Mouse (Mus musculus) limb, embryonic 14.5 days (tissue): Measurements from ENCODE around the gene Tlr2. TPM values are rescaled to one million over a fixed set of nuclear protein-coding genes. Genes with fewer than 3 reads are reported as not detected.

ENCODE experiments used
- ATAC-seq: fragments of 200-750 bp; cut with Nextera tagmentation; 2 replicates; pipeline ENCODE4 v1.8.0; 2017; ENCODE audit warnings: low read depth, moderate number of reproducible peaks, moderate TSS enrichment; ENCODE audit not compliant: low FRiP score
- DNase-seq: peaks from one replicate; pipeline ENCODE4 v3.0.0-alpha.2; 2015; ENCODE audit warnings: low spot score
- H3K27ac ChIP-seq: fragments of 300-500 bp; sonication (generic); replicated peaks from 2 replicates; pipeline ENCODE4 v1.5.1; 2014; ENCODE audit warnings: low read depth, mild to moderate bottlenecking, low read length, moderate library complexity, mixed read lengths
- H3K27me3 ChIP-seq: fragments of 300-500 bp; sonication (generic); 2 replicates; pipeline ENCODE4 v1.6.1; 2014; ENCODE audit warnings: low read length, mixed read lengths; ENCODE audit not compliant: control insufficient read depth, insufficient read depth
- H3K36me3 ChIP-seq: fragments of 300-500 bp; sonication (generic); 2 replicates; pipeline ENCODE4 v1.6.1; 2014; ENCODE audit warnings: mild to moderate bottlenecking, low read length, moderate library complexity, mixed read lengths; ENCODE audit not compliant: control insufficient read depth, insufficient read depth
- H3K4me1 ChIP-seq: fragments of 300-500 bp; sonication (generic); 2 replicates; pipeline ENCODE4 v1.6.1; 2014; ENCODE audit warnings: antibody characterized with exemption, low read length, mixed read lengths; ENCODE audit not compliant: control insufficient read depth, insufficient read depth
- H3K4me2 ChIP-seq: fragments of 300-500 bp; sonication (generic); replicated peaks from 2 replicates; pipeline ENCODE4 v1.6.1; 2014; ENCODE audit warnings: low read depth, mild to moderate bottlenecking, low read length, moderate library complexity; ENCODE audit not compliant: severe bottlenecking
- H3K4me3 ChIP-seq: fragments of 300-500 bp; sonication (generic); replicated peaks from 2 replicates; pipeline ENCODE4 v1.5.1; 2014; ENCODE audit warnings: low read length
- H3K9ac ChIP-seq: fragments of 300-500 bp; sonication (generic); 2 replicates; pipeline ENCODE4 v1.6.1; 2014; ENCODE audit warnings: mild to moderate bottlenecking, low read depth, low read length, moderate library complexity; ENCODE audit not compliant: severe bottlenecking
- H3K9me3 ChIP-seq: fragments of 300-500 bp; sonication (generic); 2 replicates; pipeline ENCODE4 v1.6.1; 2016; ENCODE audit warnings: low read length; ENCODE audit not compliant: control insufficient read depth
- POLR2A ChIP-seq: fragments of 200-500 bp; IDR thresholded peaks from 2 replicates; pipeline ENCODE4 v1.8.0; 2012; ENCODE audit warnings: inconsistent platforms, mild to moderate bottlenecking, moderate library complexity, borderline replicate concordance; ENCODE audit not compliant: insufficient read depth, insufficient read length; ENCODE audit errors: extremely low read depth
- WGBS: fragments of 180-500 bp; shearing (Covaris S2); extraction: QIAGEN DNeasy Blood & Tissue Kit; methylation state at CpG from one replicate; pipeline ENCODE4 v1.1.7; 2014; 5-methylcytosine and 5-hydroxymethylcytosine counted together
- polyA plus RNA-seq, 2 experiments: library from polyadenylated mRNA; depleted of rRNA in 1 of 2; stranded (reverse) in 1 of 2; unstranded in 1 of 2; fragments of >200 nt; fragmentation: Nextera tagmentation in 1 of 2; extraction: Ambion mirVana in 1 of 2; gene quantifications; 2 replicates each; pipeline versions ENCODE4 v1.2.1 to v1.2.3; 2012 to 2014

The Tlr2 gene
- polyA plus RNA-seq, 2 experiments = 5.6 to 10.3 TPM

DNA sequence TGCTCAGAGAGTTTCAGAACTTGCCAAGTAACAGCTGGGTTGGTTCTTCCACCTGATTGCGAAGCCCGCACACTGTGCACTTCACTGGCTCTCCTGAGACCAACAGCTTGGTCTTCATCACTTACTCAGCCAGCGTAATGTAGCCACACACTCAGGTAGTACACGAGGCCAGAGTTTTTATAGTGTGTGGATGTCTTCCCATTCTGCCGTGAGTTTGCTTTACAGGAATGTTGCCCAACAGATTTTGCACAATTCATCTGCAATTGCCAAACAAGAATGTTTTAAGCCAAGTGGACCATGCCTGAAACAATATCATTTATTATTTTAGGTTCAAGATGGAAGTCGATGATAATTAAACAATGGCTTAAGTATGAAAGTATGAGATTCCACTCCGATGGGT is 18.0 kb upstream of the Tlr2 start:
- H3K4me1 ChIP-seq = no peaks in the 10 kb centered on the region; the same call in 1 of the 2 replicates
- H3K27ac ChIP-seq = no peak overlapping the region
- no peak overlapping the region for H3K4me2 ChIP-seq
- DNase-seq = no peak
- TF ChIP-seq POLR2A = no peak
- 78% methylated on average over 7 of the region's 7 CpGs for WGBS
- no peaks in the 10 kb centered on the region for H3K9me3 ChIP-seq
- H3K27me3 ChIP-seq = no peaks in the 10 kb centered on the region
- no peak for ATAC-seq
- H3K4me3 ChIP-seq = no peak overlapping the region
- no peaks in the 10 kb centered on the region for H3K36me3 ChIP-seq
- H3K9ac ChIP-seq = no peak overlapping the region

DNA sequence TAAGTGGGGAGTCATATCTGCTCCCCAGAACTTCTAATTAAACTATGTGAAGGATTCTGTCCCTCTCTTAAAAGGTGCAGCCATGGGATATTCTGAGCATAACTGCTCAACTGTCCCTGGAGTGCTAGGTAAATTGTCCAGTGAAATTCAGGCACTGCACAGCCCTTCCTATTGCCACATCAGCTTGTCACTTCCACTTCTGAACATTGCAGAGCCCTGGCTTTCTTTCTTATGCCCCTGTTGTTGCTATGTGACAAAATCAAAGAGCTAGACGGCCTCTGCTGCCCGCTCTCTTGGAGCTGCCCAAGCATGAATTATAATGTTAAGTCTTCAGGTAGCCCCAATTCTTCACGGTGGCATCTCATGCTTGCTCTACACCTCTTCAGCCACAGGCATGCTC is 17.5 kb upstream of the Tlr2 start:
- WGBS = 95% methylated on average over 3 of the region's 3 CpGs

DNA sequence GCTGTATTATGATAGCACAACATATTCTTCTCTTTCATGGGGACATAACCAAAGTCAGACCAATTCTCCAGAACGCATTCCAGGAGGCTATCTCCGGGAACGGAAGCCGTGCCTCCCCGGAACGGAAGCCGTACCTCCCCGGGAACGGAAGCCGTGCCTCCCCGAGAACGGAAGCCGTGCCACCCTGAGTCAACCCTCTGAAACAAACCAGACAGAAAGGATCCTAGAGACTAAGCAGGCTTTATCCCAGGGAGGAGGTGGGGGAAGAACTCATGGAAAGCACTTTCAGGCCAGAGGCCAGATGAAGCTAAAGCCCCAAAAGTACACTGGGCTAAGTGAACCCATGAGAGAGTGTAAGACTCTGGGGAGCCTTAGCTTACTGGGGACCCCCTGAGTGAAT is 16.1 kb upstream of the Tlr2 start:
- WGBS = 95% methylated on average over 13 of the region's 13 CpGs
- no peaks in the 10 kb centered on the region for H3K27me3 ChIP-seq
- ATAC-seq = no peak

More for the DNA sequence above, 17.5 kb upstream of the Tlr2 start:
- no peak for TF ChIP-seq POLR2A
- no peaks in the 10 kb centered on the region for H3K9me3 ChIP-seq
- ATAC-seq (no peak), DNase-seq (no peak)
- no peaks in the 10 kb centered on the region; the same call in 1 of the 2 replicates for H3K4me1 ChIP-seq
- no peaks in the 10 kb centered on the region for H3K27me3 ChIP-seq
- no peak overlapping the region for H3K4me3 ChIP-seq
- no peak overlapping the region for H3K27ac ChIP-seq
- H3K36me3 ChIP-seq = no peaks in the 10 kb centered on the region
- no peak overlapping the region for H3K4me2 ChIP-seq
- H3K9ac ChIP-seq = no peak overlapping the region

DNA sequence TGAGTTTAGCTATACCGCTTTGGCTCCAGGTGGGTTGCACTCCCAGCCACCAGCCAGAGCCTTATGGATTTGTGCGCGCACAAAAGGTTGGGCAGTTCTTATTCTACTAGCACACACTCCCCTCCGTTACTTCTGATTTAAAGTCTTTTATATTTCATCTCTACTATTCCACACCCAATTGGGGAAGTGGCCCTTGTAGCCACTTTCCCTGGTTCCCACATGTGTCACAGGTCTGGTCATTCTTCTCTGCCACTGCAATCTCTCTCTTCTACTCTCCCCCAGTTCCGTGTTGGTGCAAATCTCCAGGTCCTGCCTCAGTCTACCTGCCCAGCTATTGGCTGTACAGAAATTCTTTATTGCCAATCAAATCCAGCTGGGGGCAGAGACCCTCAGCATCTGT is 14.1 kb upstream of the Tlr2 start:
- Histone ChIP-seq H3K4me3 (no peak overlapping the region), H3K9me3 (no peaks in the 10 kb centered on the region), H3K4me1 (no peaks in the 10 kb centered on the region), H3K27me3 (no peaks in the 10 kb centered on the region), H3K27ac (no peak overlapping the region), H3K4me2 (no peak overlapping the region), H3K9ac (no peak overlapping the region), H3K36me3 (no peaks in the 10 kb centered on the region)
- DNase-seq (no peak), ATAC-seq (no peak)
- no peak for TF ChIP-seq POLR2A
- WGBS = 88% methylated on average over 5 of the region's 5 CpGs

More for the DNA sequence above, 16.1 kb upstream of the Tlr2 start:
- Histone ChIP-seq H3K9ac (no peak overlapping the region), H3K27ac (no peak overlapping the region), H3K9me3 (no peaks in the 10 kb centered on the region), H3K4me3 (no peak overlapping the region), H3K36me3 (no peaks in the 10 kb centered on the region), H3K4me1 (no peaks in the 10 kb centered on the region; the same call in 1 of the 2 replicates), H3K4me2 (no peak overlapping the region)
- no peak for TF ChIP-seq POLR2A
- DNase-seq = no peak

DNA sequence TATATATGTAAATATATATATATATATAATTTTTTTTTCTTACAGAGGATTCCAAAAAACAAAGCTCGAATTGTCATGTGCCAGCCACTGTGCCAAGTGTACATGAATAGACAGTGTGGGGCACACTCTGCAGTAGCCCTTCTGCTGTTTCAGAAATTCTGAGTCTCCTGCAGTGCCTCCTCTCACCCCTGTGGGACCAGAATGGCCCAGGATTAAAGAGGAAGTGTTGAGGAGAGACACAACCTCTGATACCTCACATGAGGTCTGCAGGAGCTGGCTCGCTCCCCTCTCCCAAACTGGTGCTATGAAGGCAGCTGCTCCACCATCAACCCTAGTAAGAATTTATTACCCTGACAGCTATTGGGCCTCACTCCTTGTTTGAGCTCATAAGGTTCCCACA is 7.8 kb upstream of the Tlr2 start:
- Histone ChIP-seq H3K9ac (no peak overlapping the region), H3K4me3 (no peak overlapping the region), H3K36me3 (no peaks in the 10 kb centered on the region), H3K9me3 (no peaks in the 10 kb centered on the region), H3K27ac (no peak overlapping the region), H3K27me3 (no peaks in the 10 kb centered on the region), H3K4me2 (no peak overlapping the region), H3K4me1 (no peaks in the 10 kb centered on the region)
- WGBS = 62% methylated on average over 2 of the region's 2 CpGs
- DNase-seq = no peak
- TF ChIP-seq POLR2A = no peak
- no peak for ATAC-seq
